Mouse (Mus musculus) hindbrain, embryonic 14.5 days (tissue): ENCODE results near the gene Zfp523. TPM values are rescaled to one million over a fixed set of nuclear protein-coding genes. Genes with fewer than 3 reads are reported as not detected.

ENCODE experiments used
- ATAC-seq: fragments of 200-750 bp; cut with Nextera tagmentation; 2 replicates; pipeline ENCODE4 v1.8.0; 2017; ENCODE audit warnings: moderate number of reproducible peaks, mild to moderate bottlenecking, moderate TSS enrichment, moderate library complexity; ENCODE audit not compliant: low FRiP score
- DNase-seq: peaks from one replicate; pipeline ENCODE4 v3.0.0-alpha.2; 2015; ENCODE audit warnings: low spot score
- H3K27ac ChIP-seq: fragments of 300-500 bp; sonication (generic); 2 replicates; pipeline ENCODE4 v1.5.1; 2014; ENCODE audit warnings: mild to moderate bottlenecking, moderate library complexity
- H3K27me3 ChIP-seq: fragments of 300-500 bp; sonication (generic); 2 replicates; pipeline ENCODE4 v1.6.1; 2014; ENCODE audit warnings: mild to moderate bottlenecking, low read length, mixed read lengths; ENCODE audit not compliant: control insufficient read depth, insufficient read depth
- H3K36me3 ChIP-seq: fragments of 300-500 bp; sonication (generic); replicated peaks from 2 replicates; pipeline ENCODE4 v1.6.1; 2014; ENCODE audit not compliant: control insufficient read depth, insufficient read depth
- H3K4me1 ChIP-seq: fragments of 300-500 bp; sonication (generic); replicated peaks from 2 replicates; pipeline ENCODE4 v1.6.1; 2014; ENCODE audit warnings: antibody characterized with exemption, low read length, mixed read lengths; ENCODE audit not compliant: control insufficient read depth, insufficient read depth
- H3K4me2 ChIP-seq: fragments of 300-500 bp; sonication (generic); replicated peaks from 2 replicates; pipeline ENCODE4 v1.6.1; 2014; ENCODE audit warnings: mild to moderate bottlenecking, moderate library complexity
- H3K4me3 ChIP-seq: fragments of 300-500 bp; sonication (generic); replicated peaks from 2 replicates; pipeline ENCODE4 v1.5.1; 2014; ENCODE audit warnings: mild to moderate bottlenecking, low read length
- H3K9ac ChIP-seq: fragments of 300-500 bp; sonication (generic); 2 replicates; pipeline ENCODE4 v1.6.1; 2014
- H3K9me3 ChIP-seq: fragments of 300-500 bp; sonication (generic); 2 replicates; pipeline ENCODE4 v1.6.1; 2016; ENCODE audit warnings: low read length; ENCODE audit not compliant: control insufficient read depth
- WGBS: fragments of 180-500 bp; shearing (Covaris S2); extraction: QIAGEN DNeasy Blood & Tissue Kit; methylation state at CpG from one replicate; pipeline ENCODE4 v1.1.7; 2014; 5-methylcytosine and 5-hydroxymethylcytosine counted together
- polyA plus RNA-seq: library from polyadenylated mRNA; unstranded; fragments of >200 nt; fragmentation: Nextera tagmentation; extraction: Ambion mirVana; gene quantifications from 2 replicates; pipeline ENCODE4 v1.2.1, GENCODE M21; 2014

Zfp523 gene
- polyA plus RNA-seq, 1 experiment from 2014 or later = 40.9 TPM

GRCm38 (mm10) chr17:28140431-28141204, 36.3 kb upstream of the Zfp523 start:
- DNase-seq (no peak), ATAC-seq (no peak)
- H3K27me3 ChIP-seq = no peaks in the 10 kb centered on the region
- no peaks in the 10 kb centered on the region for H3K9me3 ChIP-seq
- peak overlapping the region; percentile 87 for H3K27ac ChIP-seq
- H3K4me1 ChIP-seq = peaks cover 33% of the 10 kb centered on the region
- 13% methylated on average over 13 of the region's 13 CpGs for WGBS
- H3K9ac ChIP-seq = peak overlapping the region; percentile 75
- H3K36me3 ChIP-seq = no peaks in the 10 kb centered on the region
- H3K4me3 ChIP-seq = no peak overlapping the region; the same call in 1 of the 2 replicates
- peak overlapping the region; percentile 90 for H3K4me2 ChIP-seq

GRCm38 (mm10) chr17:28141205-28141650, 35.7 kb upstream of the Zfp523 start:
- Histone ChIP-seq H3K4me1 (peaks cover 38% of the 10 kb centered on the region), H3K27me3 (no peaks in the 10 kb centered on the region), H3K27ac (peak overlapping the region; percentile 87), H3K9ac (peak overlapping the region; percentile 75), H3K4me3 (peak overlapping the region; percentile 79), H3K36me3 (no peaks in the 10 kb centered on the region), H3K9me3 (no peaks in the 10 kb centered on the region), H3K4me2 (peak overlapping the region; percentile 90)
- DNase-seq = no peak
- 2% methylated on average over 15 of the region's 15 CpGs for WGBS
- 0 out of 2 replicates have a peak, but pooled peaks have one; percentile 5 for ATAC-seq

DNA sequence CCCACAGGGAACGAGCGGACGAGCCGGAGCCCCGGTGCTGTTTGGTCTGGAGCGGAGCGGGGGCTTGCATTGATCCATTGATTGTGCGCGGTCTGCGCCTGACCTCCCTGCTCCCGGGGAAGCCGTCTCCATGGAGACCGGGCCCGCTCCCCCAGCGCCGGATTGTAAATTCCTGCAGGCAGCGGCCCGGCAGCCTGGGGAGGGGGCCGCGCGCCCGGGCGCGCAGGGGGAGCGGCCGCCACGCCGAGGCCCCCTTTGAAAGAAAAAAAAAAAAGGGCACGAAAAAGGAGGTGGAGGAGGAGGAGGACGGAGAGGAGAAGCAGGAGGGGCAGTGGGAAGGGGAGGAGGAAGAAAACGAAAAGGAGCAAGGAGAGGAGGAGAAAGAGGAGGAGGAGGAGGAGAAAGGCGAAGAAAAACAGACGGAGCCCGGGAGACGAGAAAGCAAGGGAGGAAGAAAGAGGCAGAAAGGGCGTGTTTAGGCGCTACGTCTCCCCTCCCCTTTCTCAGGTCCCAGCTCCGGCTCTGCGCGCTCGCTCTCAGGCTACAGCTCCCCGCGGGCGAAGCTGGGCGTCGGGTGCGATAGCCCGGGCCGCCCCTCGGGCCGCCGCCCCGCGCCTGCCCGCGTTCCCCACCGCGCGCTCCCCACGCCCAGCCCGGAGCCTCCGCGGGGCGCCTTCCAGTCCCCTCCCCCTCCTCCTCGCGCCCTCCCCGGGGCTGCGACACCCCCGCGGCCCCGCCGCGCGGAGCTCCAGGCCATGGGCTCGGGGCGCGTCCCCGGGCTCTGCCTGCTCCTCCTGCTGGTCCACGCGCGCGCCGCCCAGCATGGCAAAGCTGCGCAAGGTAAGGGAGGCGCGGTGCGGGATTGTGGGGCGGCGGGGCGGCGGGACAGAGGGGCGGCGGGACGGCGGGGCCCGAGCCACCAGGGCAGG, 34.9 kb upstream of the Zfp523 start, which contains the start of gene Scube3:
Scube3 (plus strand) TSS at position 371 of the 929 bp plus-strand sequence.
- Histone ChIP-seq H3K27ac (peak within 1 kb of the TSS; percentile 87), H3K27me3 (no peaks in the 10 kb centered on the region), H3K4me2 (peak within 1 kb of the TSS; percentile 90), H3K36me3 (no peaks in the 10 kb centered on the region), H3K4me3 (peak within 1 kb of the TSS; percentile 79), H3K9me3 (no peaks in the 10 kb centered on the region), H3K9ac (peak within 1 kb of the TSS; percentile 75), H3K4me1 (peaks cover 43% of the 10 kb centered on the region)
- ATAC-seq (peak; percentile 61), DNase-seq (peak; percentile 44)
- under 1% methylated on average over 90 of the region's 97 CpGs for WGBS

- H3K4me3 ChIP-seq = peak overlapping the region; percentile 79
- H3K9ac ChIP-seq = peak overlapping the region; percentile 75
- under 1% methylated on average over 33 of the region's 33 CpGs for WGBS
- H3K27me3 ChIP-seq = no peaks in the 10 kb centered on the region
- H3K36me3 ChIP-seq = no peaks in the 10 kb centered on the region
- H3K4me2 ChIP-seq = peak overlapping the region; percentile 90
- peaks cover 43% of the 10 kb centered on the region for H3K4me1 ChIP-seq
- H3K27ac ChIP-seq = peak overlapping the region; percentile 87
- no peak for DNase-seq
- no peak for ATAC-seq
- no peaks in the 10 kb centered on the region for H3K9me3 ChIP-seq
Observed at GRCm38 (mm10) chr17:28142700-28143610, 34.0 kb upstream of the Zfp523 start.

- Histone ChIP-seq H3K4me1 (peaks cover 43% of the 10 kb centered on the region), H3K9ac (peak overlapping the region; percentile 46), H3K4me2 (peak overlapping the region; percentile 90), H3K36me3 (no peaks in the 10 kb centered on the region), H3K9me3 (no peaks in the 10 kb centered on the region), H3K4me3 (peak overlapping the region; percentile 79), H3K27me3 (no peaks in the 10 kb centered on the region), H3K27ac (no peak overlapping the region)
- DNase-seq (peak; percentile 52), ATAC-seq (no peak)
- 1% methylated on average over 9 of the region's 9 CpGs for WGBS
Observed at GRCm38 (mm10) chr17:28143751-28144150, 33.2 kb upstream of the Zfp523 start.

DNA sequence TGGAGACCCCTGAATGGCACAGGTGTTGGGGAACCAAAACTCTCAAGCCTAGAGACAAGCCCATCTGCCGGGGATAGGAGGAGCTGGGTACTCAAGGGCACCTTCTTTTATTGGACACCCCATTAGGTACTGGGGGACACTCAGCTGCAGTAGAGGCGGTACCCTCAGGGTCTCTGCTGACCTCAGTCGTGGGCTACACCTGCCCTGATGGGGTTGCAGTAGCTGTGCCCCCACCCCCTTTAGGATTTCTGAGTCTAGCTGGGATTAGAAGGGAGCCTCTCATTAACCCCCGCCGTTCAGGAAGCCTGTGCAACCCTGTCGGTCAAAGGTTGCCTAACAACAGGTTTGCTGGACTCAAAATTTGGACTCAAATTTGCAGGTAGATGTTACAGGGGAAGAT, 32.7 kb upstream of the Zfp523 start:
- WGBS = 10% methylated on average over 6 of the region's 6 CpGs
- Histone ChIP-seq H3K4me2 (peak overlapping the region; percentile 90), H3K9me3 (no peaks in the 10 kb centered on the region), H3K27me3 (no peaks in the 10 kb centered on the region), H3K4me3 (peak overlapping the region; percentile 79), H3K27ac (no peak overlapping the region), H3K36me3 (no peaks in the 10 kb centered on the region), H3K4me1 (peaks cover 43% of the 10 kb centered on the region), H3K9ac (peak overlapping the region; percentile 46)
- no peak for ATAC-seq
- DNase-seq = no peak

DNA sequence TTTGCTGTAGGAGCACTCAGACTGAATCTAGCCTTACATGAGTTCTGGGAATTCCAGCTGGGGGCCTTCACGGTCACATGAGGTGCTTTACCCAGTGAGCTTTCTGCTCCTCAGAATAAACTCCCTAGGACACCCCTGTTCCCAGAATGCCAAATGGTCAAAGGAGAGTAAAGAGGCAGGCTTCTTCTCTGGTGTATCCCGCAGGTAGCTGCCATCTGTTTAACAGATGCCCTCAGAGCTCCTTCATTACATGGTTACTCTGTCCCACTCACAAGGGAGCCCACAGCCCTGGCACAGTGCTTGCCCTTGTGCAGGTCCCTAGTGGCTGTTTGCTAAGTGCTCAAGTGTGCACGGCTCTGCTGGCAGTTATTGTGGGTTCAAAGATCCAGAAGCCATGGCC, 28.6 kb upstream of the Zfp523 start:
- H3K9ac ChIP-seq = no peak overlapping the region
- H3K4me1 ChIP-seq = peaks cover 32% of the 10 kb centered on the region
- ATAC-seq = no peak
- H3K27ac ChIP-seq = no peak overlapping the region
- no peaks in the 10 kb centered on the region for H3K9me3 ChIP-seq
- H3K27me3 ChIP-seq = no peaks in the 10 kb centered on the region
- no peak overlapping the region for H3K4me3 ChIP-seq
- 70% methylated on average over 3 of the region's 3 CpGs for WGBS
- H3K36me3 ChIP-seq = peaks cover 2% of the 10 kb centered on the region; the same call in 1 of the 2 replicates
- H3K4me2 ChIP-seq = no peak overlapping the region
- no peak for DNase-seq

DNA sequence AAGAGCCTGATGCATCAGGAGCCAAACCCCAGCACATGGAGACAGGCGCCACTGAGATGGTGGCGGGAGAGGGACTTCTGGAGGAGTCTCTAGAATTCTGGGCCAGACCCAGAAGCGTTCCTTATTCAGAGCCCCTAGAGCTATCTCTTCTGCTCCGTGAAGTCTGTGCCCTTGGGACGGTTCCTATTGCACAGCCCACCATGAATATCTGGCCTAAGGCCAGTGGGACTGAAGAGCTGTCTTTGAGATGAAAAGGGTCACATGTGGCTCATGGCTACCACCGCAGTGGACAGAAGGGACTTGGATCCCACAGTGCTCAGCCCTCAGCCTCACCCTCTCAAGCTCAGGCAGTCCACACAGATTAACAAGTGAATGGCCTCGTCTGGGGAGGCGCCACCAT, 27.2 kb upstream of the Zfp523 start:
- no peak overlapping the region for H3K4me2 ChIP-seq
- no peak overlapping the region for H3K4me3 ChIP-seq
- H3K27ac ChIP-seq = no peak overlapping the region
- peaks cover 19% of the 10 kb centered on the region for H3K4me1 ChIP-seq
- H3K9me3 ChIP-seq = no peaks in the 10 kb centered on the region
- WGBS = 56% methylated on average over 8 of the region's 8 CpGs
- H3K36me3 ChIP-seq = peaks cover 12% of the 10 kb centered on the region
- H3K9ac ChIP-seq = no peak overlapping the region
- H3K27me3 ChIP-seq = no peaks in the 10 kb centered on the region
- ATAC-seq = no peak
- DNase-seq = no peak
